Mouse (Mus musculus): ENCODE results near the gene Csk. TPM values are rescaled to one million over a fixed set of nuclear protein-coding genes. Genes with fewer than 3 reads are reported as not detected.

The Csk gene
- polyA plus RNA-seq, 1 experiment from 2014 or later: 30.9 TPM

- no peak for ATAC-seq (ENCODE audit: insufficient number of reproducible peaks, insufficient read depth, low FRiP score, low read depth)
Observed at GRCm38 (mm10) chr9:57666536-57666935, 13.1 kb upstream of the Csk start.

DNA sequence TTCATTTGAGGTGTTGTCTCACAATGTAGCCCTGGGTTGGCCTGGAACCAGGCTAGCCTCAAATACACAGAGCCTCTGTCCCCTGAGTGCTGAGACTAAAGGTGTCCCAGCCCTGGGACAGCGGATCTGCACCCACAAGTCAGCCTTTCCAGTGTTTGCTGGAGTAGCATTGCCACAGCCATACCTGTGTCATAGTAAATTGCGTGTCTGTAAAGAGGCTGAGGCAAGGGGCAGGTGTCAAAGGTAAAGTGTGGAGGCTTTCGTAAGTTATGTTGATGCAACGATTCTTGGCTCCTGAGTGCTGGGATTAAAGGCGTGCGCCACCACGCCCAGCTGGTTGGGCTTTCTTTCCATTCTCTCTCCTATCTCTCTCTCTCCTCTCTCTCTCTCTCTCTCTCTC lies 11.2 kb upstream of the Csk start:
- Histone ChIP-seq H3K9me3 (ENCODE audit: control insufficient read depth, low read depth, low read length) (no peaks in the 10 kb centered on the region), H3K4me3 (ENCODE audit: low read depth, low read length) (no peak overlapping the region), H3K36me3 (ENCODE audit: control insufficient read depth, insufficient read depth, low read length) (no peaks in the 10 kb centered on the region), H3K27ac (ENCODE audit: low read length) (no peak overlapping the region), H3K9ac (replicated peaks; ENCODE audit: low read depth, low read length) (no peak overlapping the region), H3K4me1 (ENCODE audit: control insufficient read depth, insufficient read depth, low read length) (no peaks in the 10 kb centered on the region), H3K4me2 (replicated peaks; ENCODE audit: low read depth, low read length) (no peak overlapping the region), H3K27me3 (ENCODE audit: control insufficient read depth, insufficient read depth, low read length) (no peaks in the 10 kb centered on the region)
- no peak for ATAC-seq (ENCODE audit: insufficient number of reproducible peaks, insufficient read depth, low FRiP score, low read depth)
- 38% methylated on average over 7 of the region's 7 CpGs for WGBS

More at GRCm38 (mm10) chr9:57666536-57666935, 13.1 kb upstream of the Csk start:
- Histone ChIP-seq H3K9me3 (ENCODE audit: control insufficient read depth, low read depth, low read length) (no peaks in the 10 kb centered on the region), H3K9ac (replicated peaks; ENCODE audit: low read depth, low read length) (no peak overlapping the region), H3K4me3 (ENCODE audit: low read depth, low read length) (no peak overlapping the region), H3K27me3 (ENCODE audit: control insufficient read depth, insufficient read depth, low read length) (no peaks in the 10 kb centered on the region), H3K27ac (ENCODE audit: low read length) (no peak overlapping the region), H3K36me3 (ENCODE audit: control insufficient read depth, insufficient read depth, low read length) (no peaks in the 10 kb centered on the region), H3K4me2 (replicated peaks; ENCODE audit: low read depth, low read length) (no peak overlapping the region), H3K4me1 (ENCODE audit: control insufficient read depth, insufficient read depth, low read length) (no peaks in the 10 kb centered on the region)
- 78% methylated on average over 8 of the region's 8 CpGs for WGBS

DNA sequence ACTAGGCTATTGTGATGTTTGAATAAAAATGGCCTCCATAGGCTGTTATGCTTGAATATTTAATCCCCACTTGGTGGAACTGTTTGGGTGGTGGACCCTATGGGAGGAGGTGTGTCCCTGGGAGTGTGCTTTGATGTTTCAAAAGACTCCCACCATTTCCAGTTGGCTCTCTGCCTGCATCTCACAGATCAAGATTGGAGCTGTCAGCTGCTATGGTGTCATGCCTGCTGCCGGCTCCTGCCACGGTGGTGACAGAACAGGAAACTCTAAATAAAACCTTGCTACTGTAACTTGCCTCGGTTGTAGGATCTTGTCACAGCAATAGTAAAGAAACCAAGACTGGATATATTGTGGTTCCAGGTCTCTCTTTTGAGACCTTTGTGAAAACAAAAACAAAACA lies 8.1 kb upstream of the Csk start:
- Histone ChIP-seq H3K9ac (replicated peaks; ENCODE audit: low read depth, low read length) (no peak overlapping the region), H3K27me3 (ENCODE audit: control insufficient read depth, insufficient read depth, low read length) (no peaks in the 10 kb centered on the region), H3K27ac (ENCODE audit: low read length) (no peak overlapping the region), H3K4me3 (ENCODE audit: low read depth, low read length) (no peak overlapping the region), H3K4me1 (ENCODE audit: control insufficient read depth, insufficient read depth, low read length) (no peaks in the 10 kb centered on the region), H3K9me3 (ENCODE audit: control insufficient read depth, low read depth, low read length) (no peaks in the 10 kb centered on the region), H3K36me3 (ENCODE audit: control insufficient read depth, insufficient read depth, low read length) (no peaks in the 10 kb centered on the region), H3K4me2 (replicated peaks; ENCODE audit: low read depth, low read length) (no peak overlapping the region)
- no peak for ATAC-seq (ENCODE audit: insufficient number of reproducible peaks, insufficient read depth, low FRiP score, low read depth)
- WGBS: 59% methylated on average over 3 of the region's 3 CpGs

DNA sequence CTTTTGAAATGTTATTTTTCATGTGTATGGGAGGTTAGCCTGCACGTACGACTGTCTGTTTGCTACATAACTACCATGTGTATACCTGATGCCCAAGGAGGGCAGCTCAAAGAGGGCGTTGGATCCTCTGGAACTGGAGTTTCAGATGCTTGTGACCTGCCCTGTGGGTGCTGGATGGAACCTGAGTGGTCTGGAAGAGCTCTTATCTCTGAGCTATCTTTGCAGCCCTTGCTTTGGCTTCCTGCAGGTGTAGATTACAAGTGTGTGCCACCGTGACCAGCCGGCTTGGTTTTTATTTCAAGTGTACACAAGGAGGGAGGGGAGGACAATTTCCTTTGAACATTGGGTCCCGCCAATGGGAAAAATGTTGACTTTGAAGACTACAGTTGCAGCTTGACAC lies 7.1 kb upstream of the Csk start:
- H3K27me3 ChIP-seq (ENCODE audit: control insufficient read depth, insufficient read depth, low read length): no peaks in the 10 kb centered on the region
- H3K9me3 ChIP-seq (ENCODE audit: control insufficient read depth, low read depth, low read length): no peaks in the 10 kb centered on the region
- no peak for ATAC-seq (ENCODE audit: insufficient number of reproducible peaks, insufficient read depth, low FRiP score, low read depth)
- no peak overlapping the region for H3K9ac ChIP-seq (replicated peaks; ENCODE audit: low read depth, low read length)
- H3K4me2 ChIP-seq (replicated peaks; ENCODE audit: low read depth, low read length): no peak overlapping the region
- H3K36me3 ChIP-seq (ENCODE audit: control insufficient read depth, insufficient read depth, low read length): no peaks in the 10 kb centered on the region
- no peak overlapping the region for H3K4me3 ChIP-seq (ENCODE audit: low read depth, low read length)
- no peaks in the 10 kb centered on the region for H3K4me1 ChIP-seq (ENCODE audit: control insufficient read depth, insufficient read depth, low read length)
- WGBS: 72% methylated on average over 6 of the region's 6 CpGs
- no peak overlapping the region for H3K27ac ChIP-seq (ENCODE audit: low read length)

DNA sequence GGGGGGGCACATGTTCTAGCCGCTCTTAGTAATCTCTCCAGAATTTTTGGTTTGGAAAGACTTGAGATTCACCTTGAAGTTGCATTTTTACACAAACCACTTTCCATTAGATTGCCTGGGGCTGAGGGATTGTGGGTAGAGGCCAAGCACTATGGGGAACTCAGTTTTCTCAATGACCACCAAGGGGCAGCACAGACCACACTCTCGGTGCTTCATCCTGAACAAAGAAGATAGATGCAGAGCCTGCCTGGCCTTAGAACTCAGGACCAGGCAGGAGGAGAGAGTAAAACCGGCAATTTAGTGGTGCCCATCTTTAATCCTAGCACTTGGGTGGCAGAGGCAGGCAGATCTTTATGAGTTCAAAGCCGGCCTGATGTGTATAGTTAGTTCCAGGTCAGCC lies 6.3 kb upstream of the Csk start:
- no peak overlapping the region for H3K27ac ChIP-seq (ENCODE audit: low read length)
- no peaks in the 10 kb centered on the region for H3K4me1 ChIP-seq (ENCODE audit: control insufficient read depth, insufficient read depth, low read length)
- no peak overlapping the region for H3K9ac ChIP-seq (replicated peaks; ENCODE audit: low read depth, low read length)
- no peaks in the 10 kb centered on the region for H3K9me3 ChIP-seq (ENCODE audit: control insufficient read depth, low read depth, low read length)
- no peaks in the 10 kb centered on the region for H3K27me3 ChIP-seq (ENCODE audit: control insufficient read depth, insufficient read depth, low read length)
- H3K4me2 ChIP-seq (replicated peaks; ENCODE audit: low read depth, low read length): no peak overlapping the region
- WGBS: 22% methylated on average over 4 of the region's 4 CpGs
- H3K36me3 ChIP-seq (ENCODE audit: control insufficient read depth, insufficient read depth, low read length): no peaks in the 10 kb centered on the region
- ATAC-seq (ENCODE audit: insufficient number of reproducible peaks, insufficient read depth, low FRiP score, low read depth): no peak
- no peak overlapping the region for H3K4me3 ChIP-seq (ENCODE audit: low read depth, low read length)

- Histone ChIP-seq H3K27ac (ENCODE audit: low read length) (no peak overlapping the region), H3K4me3 (ENCODE audit: low read depth, low read length) (no peak overlapping the region), H3K4me2 (replicated peaks; ENCODE audit: low read depth, low read length) (no peak overlapping the region), H3K4me1 (ENCODE audit: control insufficient read depth, insufficient read depth, low read length) (no peaks in the 10 kb centered on the region), H3K27me3 (ENCODE audit: control insufficient read depth, insufficient read depth, low read length) (no peaks in the 10 kb centered on the region), H3K9ac (replicated peaks; ENCODE audit: low read depth, low read length) (no peak overlapping the region), H3K9me3 (ENCODE audit: control insufficient read depth, low read depth, low read length) (no peaks in the 10 kb centered on the region), H3K36me3 (ENCODE audit: control insufficient read depth, insufficient read depth, low read length) (no peaks in the 10 kb centered on the region)
- no peak for ATAC-seq (ENCODE audit: insufficient number of reproducible peaks, insufficient read depth, low FRiP score, low read depth)
- WGBS: 85% methylated on average over 4 of the region's 4 CpGs
Observed at GRCm38 (mm10) chr9:57658970-57659369, 5.5 kb upstream of the Csk start.

DNA sequence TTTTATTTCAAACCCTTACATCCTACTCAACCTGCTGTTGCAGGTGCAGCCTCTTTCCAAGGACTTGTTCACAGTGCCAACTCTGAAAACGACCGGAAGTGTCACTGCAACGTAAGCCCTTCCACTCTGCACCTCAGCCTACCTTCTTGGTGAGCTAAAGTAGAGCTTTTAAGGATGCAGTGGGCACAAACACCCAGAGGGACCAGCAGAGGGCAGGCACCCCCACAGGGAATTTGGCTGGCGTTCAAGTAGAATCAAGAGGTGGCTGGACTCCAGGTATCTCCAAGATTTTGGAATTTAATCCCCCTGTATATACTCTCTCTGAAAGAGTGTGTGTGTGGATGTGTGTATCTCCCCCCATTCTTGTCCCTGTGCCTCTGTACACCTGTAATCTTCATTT lies 4.4 kb upstream of the Csk start:
- Histone ChIP-seq H3K9me3 (ENCODE audit: control insufficient read depth, low read depth, low read length) (no peaks in the 10 kb centered on the region), H3K9ac (replicated peaks; ENCODE audit: low read depth, low read length) (no peak overlapping the region), H3K27ac (ENCODE audit: low read length) (no peak overlapping the region), H3K4me2 (replicated peaks; ENCODE audit: low read depth, low read length) (no peak overlapping the region), H3K36me3 (ENCODE audit: control insufficient read depth, insufficient read depth, low read length) (no peaks in the 10 kb centered on the region), H3K4me3 (ENCODE audit: low read depth, low read length) (no peak overlapping the region), H3K4me1 (ENCODE audit: control insufficient read depth, insufficient read depth, low read length) (no peaks in the 10 kb centered on the region), H3K27me3 (ENCODE audit: control insufficient read depth, insufficient read depth, low read length) (no peaks in the 10 kb centered on the region)
- no peak for ATAC-seq (ENCODE audit: insufficient number of reproducible peaks, insufficient read depth, low FRiP score, low read depth)
- 56% methylated on average over 4 of the region's 4 CpGs for WGBS

DNA sequence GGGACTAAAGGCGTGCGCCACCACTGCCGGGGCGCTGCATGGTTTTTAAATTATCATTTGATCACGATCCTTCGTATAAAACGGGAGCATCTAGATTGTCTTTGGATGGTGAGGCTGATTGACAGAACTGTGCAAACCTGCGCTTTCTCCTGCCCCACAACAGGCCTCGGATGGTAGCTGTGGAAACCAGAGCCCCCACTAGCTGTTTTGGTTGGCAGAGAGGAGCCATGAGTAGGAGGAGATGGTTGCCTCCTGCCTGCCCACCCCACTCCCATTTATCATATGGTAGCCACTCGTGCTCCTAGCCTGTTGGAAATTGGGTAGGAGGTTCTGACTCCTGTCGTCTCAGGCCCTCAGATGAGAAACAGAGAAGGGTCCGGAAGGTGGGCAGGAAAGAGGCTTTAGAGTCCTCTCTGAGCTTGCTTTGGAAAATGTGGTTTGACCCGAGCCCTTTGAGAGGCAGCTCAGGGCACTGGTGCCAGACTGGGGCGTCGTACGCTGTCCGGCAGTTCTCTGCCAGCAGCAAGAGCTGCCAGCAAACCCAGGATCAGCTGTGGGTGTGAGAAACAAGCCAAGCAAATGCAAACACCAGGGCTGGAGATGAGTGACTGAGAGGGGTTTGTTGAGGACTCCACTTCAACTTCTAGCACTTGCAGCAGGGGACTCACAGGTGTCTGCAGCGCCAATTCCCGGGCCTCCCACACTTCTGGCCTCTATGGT lies 3.4 kb upstream of the Csk start:
- H3K9me3 ChIP-seq (ENCODE audit: control insufficient read depth, low read depth, low read length): no peaks in the 10 kb centered on the region
- H3K4me1 ChIP-seq (ENCODE audit: control insufficient read depth, insufficient read depth, low read length): no peaks in the 10 kb centered on the region
- no peak overlapping the region for H3K4me2 ChIP-seq (replicated peaks; ENCODE audit: low read depth, low read length)
- H3K27me3 ChIP-seq (ENCODE audit: control insufficient read depth, insufficient read depth, low read length): no peaks in the 10 kb centered on the region
- no peak overlapping the region for H3K27ac ChIP-seq (ENCODE audit: low read length)
- H3K36me3 ChIP-seq (ENCODE audit: control insufficient read depth, insufficient read depth, low read length): no peaks in the 10 kb centered on the region
- H3K9ac ChIP-seq (replicated peaks; ENCODE audit: low read depth, low read length): no peak overlapping the region
- no peak for ATAC-seq (ENCODE audit: insufficient number of reproducible peaks, insufficient read depth, low FRiP score, low read depth)
- no peak overlapping the region for H3K4me3 ChIP-seq (ENCODE audit: low read depth, low read length)
- WGBS: 79% methylated on average over 19 of the region's 19 CpGs

DNA sequence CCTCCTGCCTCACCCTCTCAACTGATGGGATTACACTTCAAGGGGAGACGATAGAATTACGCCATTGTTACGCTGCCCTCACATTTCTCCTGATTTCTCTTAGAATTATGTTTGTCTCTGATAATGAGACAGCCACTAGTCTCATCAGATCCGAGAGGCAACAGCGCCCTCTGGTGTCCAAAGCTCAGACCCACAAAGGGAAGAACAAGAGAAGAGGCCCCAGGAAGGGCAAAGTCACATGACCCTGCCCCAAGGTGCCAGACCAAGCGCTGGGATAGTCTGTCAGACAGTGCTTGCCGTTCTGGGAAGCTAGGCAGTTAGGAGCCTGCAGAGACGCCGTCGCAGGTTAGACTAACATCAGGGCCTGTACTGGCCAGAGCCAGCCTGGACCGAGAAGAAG lies 2.3 kb upstream of the Csk start:
- Histone ChIP-seq H3K4me2 (replicated peaks; ENCODE audit: low read depth, low read length) (no peak overlapping the region; the same call in 1 of the 2 replicates), H3K27ac (ENCODE audit: low read length) (no peak overlapping the region), H3K4me3 (ENCODE audit: low read depth, low read length) (no peak overlapping the region), H3K36me3 (ENCODE audit: control insufficient read depth, insufficient read depth, low read length) (no peaks in the 10 kb centered on the region), H3K9me3 (ENCODE audit: control insufficient read depth, low read depth, low read length) (no peaks in the 10 kb centered on the region), H3K9ac (replicated peaks; ENCODE audit: low read depth, low read length) (no peak overlapping the region), H3K4me1 (ENCODE audit: control insufficient read depth, insufficient read depth, low read length) (peaks cover 1% of the 10 kb centered on the region; the same call in 1 of the 2 replicates), H3K27me3 (ENCODE audit: control insufficient read depth, insufficient read depth, low read length) (no peaks in the 10 kb centered on the region)
- WGBS: 2% methylated on average over 11 of the region's 11 CpGs
- peak; percentile 68 for ATAC-seq (ENCODE audit: insufficient number of reproducible peaks, insufficient read depth, low FRiP score, low read depth)
